Mouse (Mus musculus) hindbrain, embryonic 14.5 days (tissue): ENCODE data around the gene Xkr7. TPM values are rescaled to one million over a fixed set of nuclear protein-coding genes. Genes with fewer than 3 reads are reported as not detected.

ENCODE experiments used
- ATAC-seq: fragments of 200-750 bp; cut with Nextera tagmentation; 2 replicates; pipeline ENCODE4 v1.8.0; 2017; ENCODE audit warnings: moderate number of reproducible peaks, mild to moderate bottlenecking, moderate TSS enrichment, moderate library complexity; ENCODE audit not compliant: low FRiP score
- DNase-seq: peaks from one replicate; pipeline ENCODE4 v3.0.0-alpha.2; 2015; ENCODE audit warnings: low spot score
- H3K27ac ChIP-seq: fragments of 300-500 bp; sonication (generic); 2 replicates; pipeline ENCODE4 v1.5.1; 2014; ENCODE audit warnings: mild to moderate bottlenecking, moderate library complexity
- H3K27me3 ChIP-seq: fragments of 300-500 bp; sonication (generic); 2 replicates; pipeline ENCODE4 v1.6.1; 2014; ENCODE audit warnings: mild to moderate bottlenecking, low read length, mixed read lengths; ENCODE audit not compliant: control insufficient read depth, insufficient read depth
- H3K36me3 ChIP-seq: fragments of 300-500 bp; sonication (generic); replicated peaks from 2 replicates; pipeline ENCODE4 v1.6.1; 2014; ENCODE audit not compliant: control insufficient read depth, insufficient read depth
- H3K4me1 ChIP-seq: fragments of 300-500 bp; sonication (generic); replicated peaks from 2 replicates; pipeline ENCODE4 v1.6.1; 2014; ENCODE audit warnings: antibody characterized with exemption, low read length, mixed read lengths; ENCODE audit not compliant: control insufficient read depth, insufficient read depth
- H3K4me2 ChIP-seq: fragments of 300-500 bp; sonication (generic); replicated peaks from 2 replicates; pipeline ENCODE4 v1.6.1; 2014; ENCODE audit warnings: mild to moderate bottlenecking, moderate library complexity
- H3K4me3 ChIP-seq: fragments of 300-500 bp; sonication (generic); replicated peaks from 2 replicates; pipeline ENCODE4 v1.5.1; 2014; ENCODE audit warnings: mild to moderate bottlenecking, low read length
- H3K9ac ChIP-seq: fragments of 300-500 bp; sonication (generic); 2 replicates; pipeline ENCODE4 v1.6.1; 2014
- H3K9me3 ChIP-seq: fragments of 300-500 bp; sonication (generic); 2 replicates; pipeline ENCODE4 v1.6.1; 2016; ENCODE audit warnings: low read length; ENCODE audit not compliant: control insufficient read depth
- WGBS: fragments of 180-500 bp; shearing (Covaris S2); extraction: QIAGEN DNeasy Blood & Tissue Kit; methylation state at CpG from one replicate; pipeline ENCODE4 v1.1.7; 2014; 5-methylcytosine and 5-hydroxymethylcytosine counted together
- polyA plus RNA-seq: library from polyadenylated mRNA; unstranded; fragments of >200 nt; fragmentation: Nextera tagmentation; extraction: Ambion mirVana; gene quantifications from 2 replicates; pipeline ENCODE4 v1.2.1, GENCODE M21; 2014

The Xkr7 gene
- polyA plus RNA-seq = 0.84 and 1.8 TPM in 2 replicates

DNA sequence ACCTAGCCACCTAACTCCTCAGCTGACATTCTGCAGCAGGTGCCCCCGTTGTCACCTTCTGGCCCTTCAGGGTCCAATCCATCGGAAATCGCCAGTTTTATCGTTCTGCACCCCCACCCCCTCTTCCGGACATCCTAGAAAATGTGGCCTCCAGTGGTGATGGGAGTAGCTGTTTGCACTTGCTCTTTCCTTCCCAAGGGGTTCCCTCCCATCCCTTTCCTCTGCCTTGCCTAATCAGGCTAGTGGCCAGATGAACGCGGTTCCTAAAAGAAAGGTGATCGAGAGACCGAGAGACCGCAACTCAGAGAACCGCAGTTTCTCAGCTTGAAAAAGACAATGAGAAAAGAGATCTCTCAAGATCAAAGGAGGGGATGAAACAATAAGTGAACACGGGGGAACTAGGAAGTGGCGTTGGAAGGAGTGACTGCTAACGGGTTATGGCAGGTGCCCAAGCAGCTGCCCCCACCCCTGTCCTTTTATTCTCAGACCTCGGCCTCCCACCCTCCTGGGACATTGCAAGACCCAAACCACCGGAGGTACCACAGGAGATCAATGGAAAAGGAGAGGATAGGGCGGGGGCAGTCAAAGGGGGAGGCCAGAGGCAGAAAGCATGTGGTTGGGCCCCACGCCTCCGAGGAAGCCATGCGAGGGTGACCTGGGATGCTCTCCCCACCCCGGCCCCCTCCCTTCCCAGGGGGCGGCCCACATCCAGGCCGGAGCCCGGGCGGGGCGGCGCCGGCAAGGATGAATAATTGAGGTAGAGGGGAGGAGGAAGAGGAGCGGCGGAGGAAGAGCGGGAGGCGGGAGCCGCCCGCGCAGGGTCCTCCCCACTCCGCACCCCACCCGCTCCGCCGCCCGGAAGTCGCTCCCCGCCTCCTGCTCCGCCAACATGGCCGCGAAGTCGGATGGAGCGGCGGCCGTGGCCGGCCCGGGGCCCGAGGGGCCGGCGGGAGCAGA lies at the start of gene Xkr7:
Gene Xkr7, plus strand, starts transcription at position 727 of the 957 bp plus-strand sequence.
- peak; percentile 71 for DNase-seq
- peak within 1 kb of the TSS; percentile 70 for H3K9ac ChIP-seq
- peak; percentile 88 for ATAC-seq
- H3K4me2 ChIP-seq = peak within 1 kb of the TSS; percentile 87
- WGBS = 1% methylated on average over 40 of the region's 54 CpGs
- H3K9me3 ChIP-seq = no peaks in the 10 kb centered on the region
- peak within 1 kb of the TSS; percentile 67 for H3K4me3 ChIP-seq
- peak within 1 kb of the TSS; percentile 89 for H3K27ac ChIP-seq
- no peaks in the 10 kb centered on the region for H3K36me3 ChIP-seq
- H3K27me3 ChIP-seq = no peaks in the 10 kb centered on the region
- peaks cover 38% of the 10 kb centered on the region for H3K4me1 ChIP-seq

DNA sequence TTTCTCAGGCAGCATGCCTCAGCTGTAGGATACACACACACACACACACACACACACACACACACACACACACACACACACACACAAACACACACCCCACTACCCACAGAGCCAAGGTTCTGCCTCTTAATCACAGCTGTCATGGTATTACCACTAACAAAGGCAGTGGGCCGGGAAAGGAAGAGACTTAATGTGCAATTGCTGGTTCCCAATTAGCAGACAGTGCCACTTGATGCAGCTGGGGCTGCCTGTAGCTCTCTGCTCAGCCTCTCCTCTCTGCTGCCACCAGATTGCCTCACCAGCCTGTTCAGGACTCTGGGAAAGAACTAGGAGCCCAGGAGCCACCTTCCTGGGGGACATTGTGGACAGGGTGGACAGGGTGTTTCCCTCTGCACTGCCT lies 46.1 kb upstream of the Xkr7 start:
- ATAC-seq = peak; percentile 82
- no peaks in the 10 kb centered on the region for H3K9me3 ChIP-seq
- H3K9ac ChIP-seq = no peak overlapping the region
- H3K36me3 ChIP-seq = no peaks in the 10 kb centered on the region
- no peaks in the 10 kb centered on the region for H3K4me1 ChIP-seq
- DNase-seq = peak; percentile 40
- no peak overlapping the region for H3K4me2 ChIP-seq
- no peaks in the 10 kb centered on the region for H3K27me3 ChIP-seq
- H3K4me3 ChIP-seq = no peak overlapping the region
- no peak overlapping the region for H3K27ac ChIP-seq
- 0% methylated on average over 1 of the region's 1 CpGs for WGBS

DNA sequence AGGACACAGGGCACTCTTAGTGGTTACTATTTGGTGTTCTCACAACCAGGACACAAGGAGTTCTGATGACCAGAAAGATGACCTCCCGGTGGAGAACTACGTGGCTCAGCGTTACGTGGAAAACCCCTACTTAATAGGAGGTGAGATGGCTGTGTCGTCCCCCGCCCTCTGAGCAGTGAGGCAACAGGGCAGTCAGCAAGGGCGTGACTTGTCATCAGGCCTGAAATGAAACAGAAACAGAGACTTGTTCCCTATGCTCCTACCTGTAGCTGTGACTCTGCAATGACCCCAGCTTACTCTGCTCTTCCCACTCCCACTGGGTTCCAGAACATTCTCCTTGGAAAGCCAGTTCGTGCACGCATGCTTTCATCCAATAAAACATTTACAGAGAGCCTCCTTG lies 40.1 kb upstream of the Xkr7 start:
- Histone ChIP-seq H3K9me3 (no peaks in the 10 kb centered on the region), H3K4me1 (no peaks in the 10 kb centered on the region), H3K27me3 (no peaks in the 10 kb centered on the region), H3K36me3 (no peaks in the 10 kb centered on the region), H3K27ac (no peak overlapping the region), H3K4me2 (no peak overlapping the region), H3K9ac (no peak overlapping the region), H3K4me3 (no peak overlapping the region)
- ATAC-seq = no peak
- 94% methylated on average over 9 of the region's 9 CpGs for WGBS
- no peak for DNase-seq

DNA sequence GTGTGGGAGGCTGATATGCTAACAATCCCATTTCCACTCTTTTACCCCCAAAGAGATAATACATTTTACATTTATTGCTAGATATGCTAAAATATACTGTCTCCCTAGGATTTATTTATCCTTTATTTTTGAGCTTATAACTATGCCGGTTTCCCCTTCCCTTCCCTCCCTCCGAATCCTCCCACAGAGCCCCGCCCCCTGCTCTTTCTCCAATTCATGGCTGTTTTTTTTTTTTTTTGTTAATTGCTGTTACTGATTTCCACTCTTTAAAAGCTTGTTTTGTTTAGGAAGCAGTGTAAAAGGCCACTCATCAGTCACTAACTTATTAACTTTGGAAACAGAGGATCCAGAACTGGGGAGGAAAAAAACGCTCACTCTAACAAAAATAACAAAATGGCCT lies 34.6 kb upstream of the Xkr7 start:
- WGBS = 64% methylated on average over 4 of the region's 4 CpGs
- no peak for DNase-seq
- Histone ChIP-seq H3K4me3 (no peak overlapping the region), H3K27ac (no peak overlapping the region), H3K4me2 (no peak overlapping the region), H3K9me3 (no peaks in the 10 kb centered on the region), H3K4me1 (no peaks in the 10 kb centered on the region), H3K27me3 (no peaks in the 10 kb centered on the region), H3K9ac (no peak overlapping the region), H3K36me3 (no peaks in the 10 kb centered on the region)
- no peak for ATAC-seq

DNA sequence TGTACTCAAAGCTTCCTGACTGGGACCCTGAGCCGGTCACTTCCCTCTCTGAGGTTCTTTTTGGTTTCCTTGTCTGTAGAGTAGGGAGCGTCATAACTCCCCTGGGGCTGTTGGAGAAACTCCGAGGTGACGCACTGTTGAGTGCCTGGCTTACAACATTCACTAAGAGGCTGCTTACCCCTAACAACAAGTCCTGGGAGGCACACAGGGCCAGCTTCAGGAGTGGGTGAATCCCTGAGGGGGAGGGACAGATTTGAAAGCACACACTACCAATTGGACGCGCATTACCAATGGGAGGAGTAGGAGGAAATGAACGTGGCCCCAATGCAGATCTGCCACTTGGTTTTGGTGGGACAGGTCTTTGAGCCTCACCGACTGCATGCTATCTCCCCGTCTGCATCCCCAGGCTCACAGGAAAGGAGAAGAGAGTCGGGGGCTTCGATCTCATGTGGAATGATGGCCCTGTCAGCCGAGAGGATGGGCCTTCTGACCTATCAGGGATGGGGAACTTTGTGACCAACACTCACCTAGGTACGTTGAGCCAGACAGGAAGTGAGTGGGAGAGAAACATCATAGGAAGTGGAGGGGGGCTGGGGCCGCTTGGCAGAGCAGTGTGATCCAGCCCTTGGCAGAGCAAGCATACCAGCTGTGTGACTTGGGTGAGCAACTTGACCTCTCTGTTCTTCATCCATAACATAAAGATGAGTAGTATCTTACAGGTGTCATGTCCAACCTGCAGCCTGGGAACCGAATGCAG lies 29.0 kb upstream of the Xkr7 start:
- ATAC-seq = no peak
- H3K4me1 ChIP-seq = no peaks in the 10 kb centered on the region
- 84% methylated on average over 15 of the region's 15 CpGs for WGBS

DNA sequence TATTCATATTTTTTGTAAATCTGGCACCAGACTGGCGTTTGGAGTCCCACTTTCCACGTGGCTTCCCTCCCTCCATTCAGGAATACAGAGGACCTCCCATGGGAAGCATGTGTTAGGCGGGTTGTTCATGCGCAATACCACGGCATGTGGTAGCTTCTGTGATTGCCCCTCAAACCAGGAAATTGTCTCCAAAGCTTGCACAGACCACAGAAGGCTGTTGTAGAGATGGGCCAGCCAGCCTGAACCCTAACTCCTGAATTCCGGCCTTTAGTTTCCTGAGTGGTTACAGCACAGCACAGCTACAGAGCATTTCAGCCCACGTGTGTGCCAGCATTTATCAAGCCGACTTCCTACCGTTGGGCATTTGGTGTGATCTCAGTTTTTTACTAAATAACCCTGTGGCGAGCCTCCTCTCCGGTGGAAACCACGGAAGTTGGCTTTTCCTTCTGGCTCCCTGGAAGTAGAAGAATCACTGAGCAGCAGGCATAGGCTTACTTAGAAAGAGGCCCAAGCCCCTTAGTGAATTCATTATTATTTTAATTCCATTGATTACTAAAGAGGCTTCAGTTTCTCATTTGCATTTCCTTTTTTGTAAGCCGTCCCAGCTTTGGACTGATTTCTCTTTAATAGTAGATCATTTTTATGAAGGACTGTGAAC lies 27.8 kb upstream of the Xkr7 start:
- Histone ChIP-seq H3K27ac (no peak overlapping the region), H3K27me3 (no peaks in the 10 kb centered on the region), H3K4me1 (no peaks in the 10 kb centered on the region), H3K4me3 (no peak overlapping the region), H3K36me3 (peaks cover 27% of the 10 kb centered on the region), H3K9ac (no peak overlapping the region), H3K9me3 (no peaks in the 10 kb centered on the region), H3K4me2 (no peak overlapping the region)
- 33% methylated on average over 13 of the region's 13 CpGs for WGBS
- no peak for DNase-seq
- no peak for ATAC-seq

More for the DNA sequence above, 29.0 kb upstream of the Xkr7 start:
- no peak overlapping the region for H3K9ac ChIP-seq
- H3K36me3 ChIP-seq = peaks cover 16% of the 10 kb centered on the region
- H3K27me3 ChIP-seq = no peaks in the 10 kb centered on the region
- no peak overlapping the region for H3K27ac ChIP-seq
- no peak for DNase-seq
- H3K4me3 ChIP-seq = no peak overlapping the region
- H3K4me2 ChIP-seq = no peak overlapping the region
- no peaks in the 10 kb centered on the region for H3K9me3 ChIP-seq

DNA sequence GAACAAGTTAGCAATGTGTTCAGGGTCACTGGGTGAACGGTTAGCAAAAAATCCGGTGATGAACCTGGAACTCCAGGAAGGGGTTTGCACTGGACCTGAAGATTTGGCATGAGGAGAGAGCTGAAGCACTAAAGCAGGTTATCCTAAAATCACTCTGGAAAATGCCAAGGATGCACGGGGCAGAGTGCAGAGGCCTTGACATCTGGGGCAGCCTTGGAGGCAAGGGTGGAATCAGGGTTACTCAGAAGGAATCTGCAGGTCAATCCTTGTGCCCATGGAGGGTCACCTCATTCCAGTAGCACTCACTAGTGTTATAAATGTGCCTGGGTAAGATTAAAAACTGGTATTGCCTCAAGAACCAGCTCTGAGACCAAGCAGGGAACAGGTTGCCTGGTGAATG lies 25.7 kb upstream of the Xkr7 start:
- Histone ChIP-seq H3K27ac (no peak overlapping the region), H3K27me3 (no peaks in the 10 kb centered on the region), H3K9ac (no peak overlapping the region), H3K4me3 (no peak overlapping the region), H3K9me3 (no peaks in the 10 kb centered on the region), H3K4me2 (no peak overlapping the region), H3K36me3 (peaks cover 49% of the 10 kb centered on the region), H3K4me1 (no peaks in the 10 kb centered on the region)
- no peak for ATAC-seq
- WGBS = 91% methylated on average over 3 of the region's 3 CpGs
- DNase-seq = no peak

DNA sequence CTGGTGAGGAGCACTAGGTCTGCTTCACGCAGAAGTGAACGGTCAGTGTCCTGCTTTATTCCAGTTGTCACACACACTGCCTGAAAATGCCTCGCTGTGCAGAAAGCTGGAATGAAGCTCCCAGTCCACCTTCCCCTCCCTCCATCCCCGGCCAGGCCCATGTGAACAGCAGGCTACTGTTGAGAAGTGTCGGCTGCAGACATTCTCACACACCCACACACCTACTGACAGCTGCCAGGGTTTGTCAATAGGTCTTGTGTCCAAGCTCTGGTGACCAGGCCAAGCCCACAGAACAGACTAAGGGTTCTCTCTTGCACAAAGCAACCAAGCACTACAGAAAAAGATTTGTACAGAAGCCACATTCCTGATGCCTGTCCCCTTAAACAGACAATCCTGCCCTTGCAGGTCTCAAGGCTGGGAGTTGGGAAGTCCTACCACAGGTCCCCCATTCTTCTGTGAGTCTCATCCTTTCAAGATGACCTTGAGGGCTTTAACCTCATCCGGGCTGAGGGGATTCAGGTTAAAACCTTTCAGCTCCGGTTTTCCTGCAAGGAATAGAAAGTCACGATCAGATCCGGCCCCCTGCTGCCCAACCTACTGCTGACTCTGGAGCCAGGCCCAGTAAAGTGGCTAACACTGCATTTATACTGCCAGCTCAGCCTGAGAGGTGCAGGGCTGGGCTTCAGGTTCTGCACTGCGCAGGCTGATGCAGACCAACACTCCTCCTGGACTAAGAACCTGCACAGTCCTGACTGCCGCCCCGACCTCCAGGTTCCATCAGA lies 22.3 kb upstream of the Xkr7 start:
- Histone ChIP-seq H3K36me3 (peaks cover 75% of the 10 kb centered on the region), H3K9ac (no peak overlapping the region), H3K27ac (no peak overlapping the region), H3K27me3 (no peaks in the 10 kb centered on the region), H3K4me1 (peaks cover 4% of the 10 kb centered on the region), H3K4me3 (no peak overlapping the region), H3K4me2 (no peak overlapping the region), H3K9me3 (no peaks in the 10 kb centered on the region)
- ATAC-seq (no peak), DNase-seq (no peak)
- 87% methylated on average over 12 of the region's 12 CpGs for WGBS
